Mouse (Mus musculus) layer of hippocampus, adult 18-20 months (tissue): ENCODE data around the gene Cdiptos. TPM values are rescaled to one million over a fixed set of nuclear protein-coding genes. Genes with fewer than 3 reads are reported as not detected.

ENCODE experiments used
- DNase-seq, 2 experiments: peaks; one replicate each; pipeline ENCODE4 v3.0.0; 2022; ENCODE audit warnings: low spot score in 2 of 2
- total RNA-seq, 2 experiments: library from RNA; stranded (reverse); gene quantifications; 2 replicates each; pipeline ENCODE4 v1.2.3; 2021

The Cdiptos gene
- total RNA-seq, 2 experiments from 2014 or later, result not detected

GRCm38 (mm10) chr7:126928384-126929037 is 47.4 kb downstream of the Cdiptos start, which contains the start of gene Kctd13:
TSS of gene Kctd13 (plus strand) at chr7:126928879.
- DNase-seq, result peak; percentile 89 to 93

DNA sequence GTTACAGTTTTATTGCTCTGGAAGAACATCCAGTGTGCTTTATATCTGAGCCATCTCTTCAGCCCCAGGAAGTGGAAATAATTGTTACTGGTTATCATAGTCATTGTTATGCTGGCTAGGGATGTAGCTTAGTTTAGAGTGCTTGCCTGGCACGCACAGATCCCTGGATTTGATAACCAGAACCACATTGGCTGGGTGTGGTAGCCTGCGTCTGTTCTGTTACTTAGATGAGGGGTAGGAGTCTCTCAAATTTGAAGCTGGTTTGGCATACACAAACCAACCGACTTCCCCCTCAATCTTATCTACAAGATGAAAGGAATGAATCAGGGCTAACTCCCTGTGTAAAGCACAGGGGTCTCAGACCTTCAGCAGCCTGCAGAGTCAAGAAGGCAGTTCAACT is 49.6 kb downstream of the Cdiptos start:
- no peak for DNase-seq

DNA sequence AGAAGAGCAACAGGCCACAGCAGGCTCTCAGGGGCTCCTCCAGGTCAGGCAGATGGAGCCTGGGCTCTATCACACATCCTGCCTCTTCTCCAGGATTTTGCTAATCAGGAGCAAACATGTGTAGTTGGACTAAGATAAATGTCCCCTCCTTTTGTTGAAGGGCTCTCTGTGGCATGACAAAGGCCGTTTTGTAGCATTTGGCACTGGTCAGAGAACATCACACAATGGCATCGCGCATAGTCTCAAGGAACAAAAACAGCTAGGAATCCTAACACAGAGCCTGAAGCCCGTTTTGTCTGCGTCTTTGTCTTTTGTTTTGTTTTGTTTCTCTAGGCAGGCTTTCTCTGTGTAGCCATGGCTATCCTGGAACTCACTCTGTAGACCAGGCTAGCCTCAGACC is 51.9 kb downstream of the Cdiptos start:
- DNase-seq, result no peak

- DNase-seq, result no peak
Observed at GRCm38 (mm10) chr7:126922624-126923060, 53.3 kb downstream of the Cdiptos start, which contains the start of gene Tmem219. TSS of gene Tmem219 (minus strand) at chr7:126922917.

Other genes starting within 250 kb of the Cdiptos start
- gene Mapk3, start 216.5 kb downstream of the Cdiptos start, total RNA-seq, result 100 to 1,000 TPM; 174 to 194 TPM
- gene Gdpd3, start 209.8 kb downstream of the Cdiptos start, total RNA-seq, result 1 to 10 TPM; 2.2 to 4.6 TPM
- 100 to 1,000 TPM; 286 to 300 TPM for gene Ypel3, start 199.1 kb downstream of the Cdiptos start, total RNA-seq
- under 1 TPM; 0.56 to 0.64 TPM for gene Tbx6, start 194.6 kb downstream of the Cdiptos start, total RNA-seq
- gene Ppp4c, start 183.6 kb downstream of the Cdiptos start, total RNA-seq, result 10 to 100 TPM; 48.9 to 54.5 TPM
- gene Fam57b, start 178.4 kb downstream of the Cdiptos start, total RNA-seq, result 10 to 100 TPM; 62.4 to 68.1 TPM
- not detected for gene 4930451I11Rik, start 144.5 kb downstream of the Cdiptos start, total RNA-seq
- 10 to 100 TPM; 15.8 to 18.5 TPM for gene Doc2a, start 128.7 kb downstream of the Cdiptos start, total RNA-seq
- 10 to 100 TPM; 25.8 to 30.9 TPM for gene Hirip3, start 114.1 kb downstream of the Cdiptos start, total RNA-seq
- 10 to 100 TPM; 48.4 to 55.6 TPM for gene Ino80e, start 113.7 kb downstream of the Cdiptos start, total RNA-seq
- gene Taok2, start 91.4 kb downstream of the Cdiptos start, total RNA-seq, result 100 to 1,000 TPM; 156 to 160 TPM
- 10 to 100 TPM; 18.4 to 23.1 TPM for gene Tmem219, start 53.2 kb downstream of the Cdiptos start, total RNA-seq
- 100 to 1,000 TPM; 192 to 198 TPM for gene Kctd13, start 47.2 kb downstream of the Cdiptos start, total RNA-seq
- 10 to 100 TPM; 33.3 to 33.7 TPM for gene Asphd1, start 26.5 kb downstream of the Cdiptos start, total RNA-seq
- 100 to 1,000 TPM; 475 to 503 TPM for gene Sez6l2, start 25.5 kb downstream of the Cdiptos start, total RNA-seq
- 100 to 1,000 TPM; 164 to 166 TPM for gene Cdipt, start 184 bp downstream of the Cdiptos start, total RNA-seq
- gene Mvp, start 38.5 kb upstream of the Cdiptos start, total RNA-seq, result 10 to 100 TPM in 1 of 2 experiments, 1 to 10 TPM in 1; 8.5 to 10.0 TPM
- gene Pagr1b, start 40.4 kb upstream of the Cdiptos start, total RNA-seq, result not detected
- 10 to 100 TPM; 16.7 to 17.4 TPM for gene Pagr1a, start 41.3 kb upstream of the Cdiptos start, total RNA-seq
- 10 to 100 TPM; 61.2 to 65.1 TPM for gene Gm42742, start 45.0 kb upstream of the Cdiptos start, total RNA-seq
- gene Prrt2, start 45.1 kb upstream of the Cdiptos start, total RNA-seq, result 100 to 1,000 TPM; 246 to 261 TPM
- 100 to 1,000 TPM; 238 to 241 TPM for gene Maz, start 50.9 kb upstream of the Cdiptos start, total RNA-seq
- 1 to 10 TPM; 3.1 to 6.0 TPM for gene Kif22, start 66.4 kb upstream of the Cdiptos start, total RNA-seq
- not detected for gene Zg16, start 111.2 kb upstream of the Cdiptos start, total RNA-seq
- 1 to 10 TPM in 1 of 2 experiments, under 1 TPM in 1; 0.84 to 1.6 TPM for gene AI467606, start 115.3 kb upstream of the Cdiptos start, total RNA-seq
- gene Qprt, start 146.1 kb upstream of the Cdiptos start, total RNA-seq, result under 1 TPM; 0.20 to 0.50 TPM
- gene Spn, start 161.7 kb upstream of the Cdiptos start, total RNA-seq, result under 1 TPM; 0.25 to 0.30 TPM
- 100 to 1,000 TPM in 1 of 2 experiments, 10 to 100 TPM in 1; 87.8 to 105 TPM for gene Cd2bp2, start 220.0 kb upstream of the Cdiptos start, total RNA-seq
- gene Tbc1d10b, start 232.4 kb upstream of the Cdiptos start, total RNA-seq, result 100 to 1,000 TPM in 1 of 2 experiments, 10 to 100 TPM in 1; 93.5 to 106 TPM
- gene Mylpf, start 232.8 kb upstream of the Cdiptos start, total RNA-seq, result 1 to 10 TPM; 1.7 to 2.2 TPM